Mouse (Mus musculus) neural tube, embryonic 12.5 days (tissue): ENCODE measurements at regions not wholly inside any gene's neighbourhood (a gene's known extent, or its start where the extent isn't known, plus 50 kb on each side); places are given as distances from the start of the nearest gene placed in this dataset.
"Not testable (repeated sequence)": the region's sequence is repeated elsewhere in the genome, so short reads cannot be mapped to it uniquely, and the experiment has no call there.

Experiments used
- ATAC-seq: fragments of 200-750 bp; cut with Nextera tagmentation; 2 replicates; pipeline ENCODE4 v1.8.0; 2017; ENCODE audit warnings: low read depth, mild to moderate bottlenecking, moderate TSS enrichment, moderate library complexity; ENCODE audit not compliant: low FRiP score
- H3K27ac ChIP-seq: fragments of 300-500 bp; sonication (generic); 2 replicates; pipeline ENCODE4 v1.5.1; 2016
- H3K27me3 ChIP-seq: fragments of 300-500 bp; sonication (generic); replicated peaks from 2 replicates; pipeline ENCODE4 v1.6.1; 2016; ENCODE audit warnings: mild to moderate bottlenecking
- H3K36me3 ChIP-seq: fragments of 300-500 bp; sonication (generic); 2 replicates; pipeline ENCODE4 v1.6.1; 2016; ENCODE audit warnings: mild to moderate bottlenecking
- H3K4me1 ChIP-seq: fragments of 300-500 bp; sonication (generic); 2 replicates; pipeline ENCODE4 v1.6.1; 2016
- H3K4me2 ChIP-seq: fragments of 300-500 bp; sonication (generic); replicated peaks from 2 replicates; pipeline ENCODE4 v1.6.1; 2016; ENCODE audit warnings: mild to moderate bottlenecking
- H3K4me3 ChIP-seq: fragments of 300-500 bp; sonication (generic); 2 replicates; pipeline ENCODE4 v1.5.1; 2016
- H3K9ac ChIP-seq: fragments of 300-500 bp; sonication (generic); 2 replicates; pipeline ENCODE4 v1.6.1; 2016; ENCODE audit warnings: mild to moderate bottlenecking
- H3K9me3 ChIP-seq: fragments of 300-500 bp; sonication (generic); 2 replicates; pipeline ENCODE4 v1.6.1; 2016; ENCODE audit warnings: mild to moderate bottlenecking
- WGBS: fragments of 180-500 bp; shearing (Covaris S2); methylation state at CpG from one replicate; pipeline ENCODE4 v1.1.7; 2016; 5-methylcytosine and 5-hydroxymethylcytosine counted together

DNA sequence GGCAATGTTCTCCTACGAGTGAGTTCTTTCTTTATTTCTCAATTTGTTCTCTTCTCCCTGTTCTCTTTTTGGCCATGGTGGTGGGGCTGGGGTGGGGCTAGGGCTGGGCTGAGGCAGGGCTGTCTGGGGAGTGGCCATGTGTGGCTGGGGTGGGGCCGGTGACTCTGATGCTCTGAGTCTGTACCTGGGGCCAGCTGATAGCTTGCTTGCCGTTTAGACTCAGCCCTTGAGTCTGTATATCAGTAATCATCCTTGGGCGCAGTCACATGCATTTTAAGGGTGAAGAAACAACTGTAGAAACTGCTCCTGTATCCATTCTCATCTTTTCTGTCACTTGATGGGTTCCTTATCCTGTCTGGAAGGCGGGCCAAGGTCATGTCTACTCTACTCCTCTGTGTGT, 256.1 kb downstream of the 1810013L24Rik start:
- no peak overlapping the region for H3K27ac ChIP-seq
- 88% methylated on average over 5 of the region's 5 CpGs for WGBS
- H3K4me3 ChIP-seq = no peak overlapping the region
- H3K4me1 ChIP-seq = no peaks in the 10 kb centered on the region
- ATAC-seq = no peak
- no peaks in the 10 kb centered on the region for H3K36me3 ChIP-seq
- H3K9me3 ChIP-seq = no peaks in the 10 kb centered on the region
- H3K27me3 ChIP-seq = no peaks in the 10 kb centered on the region
- no peak overlapping the region for H3K9ac ChIP-seq
- H3K4me2 ChIP-seq = no peak overlapping the region

DNA sequence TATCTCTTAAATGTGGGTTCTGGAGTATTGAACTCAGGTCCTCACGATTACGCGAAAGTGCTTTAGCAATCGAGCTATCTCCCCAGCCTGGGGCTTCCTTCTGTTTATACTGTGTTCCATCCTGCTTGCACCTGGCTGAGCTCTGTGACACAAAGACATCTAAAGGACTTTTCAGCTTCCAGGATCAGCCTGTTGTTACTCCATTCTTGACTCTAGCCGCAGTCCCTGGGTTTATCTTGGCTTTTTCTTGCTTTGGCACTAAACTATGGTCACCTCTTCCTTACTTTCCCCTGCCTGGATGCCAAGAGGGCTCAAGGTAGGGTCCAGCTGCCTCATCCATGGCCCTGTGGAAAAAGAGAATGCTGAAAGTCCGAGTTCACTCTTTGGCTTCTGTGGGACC, 261.9 kb downstream of the 1810013L24Rik start:
- H3K36me3 ChIP-seq = no peaks in the 10 kb centered on the region
- no peak overlapping the region for H3K4me2 ChIP-seq
- H3K4me3 ChIP-seq = no peak overlapping the region
- H3K27ac ChIP-seq = no peak overlapping the region
- WGBS = 77% methylated on average over 6 of the region's 6 CpGs
- no peaks in the 10 kb centered on the region for H3K27me3 ChIP-seq
- H3K4me1 ChIP-seq = peaks cover 5% of the 10 kb centered on the region; the same call in 1 of the 2 replicates
- H3K9me3 ChIP-seq = no peaks in the 10 kb centered on the region
- no peak for ATAC-seq
- H3K9ac ChIP-seq = no peak overlapping the region

DNA sequence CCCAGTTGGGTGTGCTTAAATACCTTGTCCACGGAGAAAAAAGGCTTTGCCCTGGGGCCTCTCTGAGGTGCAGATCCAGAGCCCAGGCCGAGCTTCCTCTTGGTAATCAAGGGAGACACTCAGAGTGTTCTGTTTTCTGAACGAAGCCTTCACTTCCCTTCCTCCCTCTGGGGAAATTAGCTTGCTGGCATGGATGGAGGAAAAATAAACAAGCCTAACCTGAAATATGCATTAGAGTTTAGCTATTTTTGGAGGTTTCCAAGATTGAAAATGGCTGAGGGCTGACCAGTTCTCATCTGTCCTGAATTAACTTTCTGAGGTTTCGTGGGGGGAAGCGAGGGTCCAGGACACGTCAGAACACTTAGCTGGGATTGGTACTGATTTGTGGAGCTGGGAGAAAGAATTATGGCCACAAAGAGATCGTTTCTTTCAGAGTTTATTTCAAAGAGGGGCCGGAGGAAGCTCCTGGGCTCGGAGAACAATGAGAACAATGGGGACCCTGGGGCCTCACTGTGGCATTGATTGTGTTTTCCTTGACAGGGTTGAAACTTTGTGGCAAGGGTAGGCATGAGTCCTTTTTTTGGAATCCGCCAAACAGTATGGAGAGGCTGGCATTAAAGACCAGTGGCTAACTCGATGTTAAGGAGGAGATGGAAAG, 262.4 kb downstream of the 1810013L24Rik start:
- Histone ChIP-seq H3K4me3 (no peak overlapping the region), H3K4me2 (no peak overlapping the region), H3K9me3 (no peaks in the 10 kb centered on the region), H3K27me3 (no peaks in the 10 kb centered on the region), H3K27ac (no peak overlapping the region), H3K4me1 (peaks cover 5% of the 10 kb centered on the region; the same call in 1 of the 2 replicates), H3K9ac (no peak overlapping the region), H3K36me3 (no peaks in the 10 kb centered on the region)
- WGBS = 5% methylated on average over 11 of the region's 11 CpGs
- no peak for ATAC-seq

DNA sequence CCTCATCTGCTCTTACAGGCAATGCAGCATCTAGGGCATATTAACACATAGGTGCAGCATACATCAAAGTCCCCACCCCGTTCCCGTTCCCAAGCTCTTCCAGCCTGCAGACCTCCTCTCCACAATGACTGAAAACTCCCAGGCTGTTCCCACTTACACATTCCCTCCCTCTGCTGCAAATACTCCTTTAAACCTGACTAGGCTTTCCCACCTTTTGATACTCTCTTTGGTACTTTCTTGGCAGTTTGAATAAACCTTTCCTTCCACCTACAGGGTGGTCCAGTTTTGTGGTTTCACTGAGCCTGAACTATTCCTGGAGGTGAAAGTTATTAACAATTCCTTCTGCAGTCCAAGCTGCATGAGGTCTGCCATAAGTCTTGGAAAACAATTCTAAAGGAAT, 263.7 kb downstream of the 1810013L24Rik start:
- no peak overlapping the region for H3K4me2 ChIP-seq
- WGBS = 36% methylated on average over 2 of the region's 2 CpGs
- no peaks in the 10 kb centered on the region for H3K9me3 ChIP-seq
- no peak overlapping the region for H3K27ac ChIP-seq
- H3K4me1 ChIP-seq = peaks cover 5% of the 10 kb centered on the region; the same call in 1 of the 2 replicates
- ATAC-seq = no peak
- H3K36me3 ChIP-seq = no peaks in the 10 kb centered on the region
- no peak overlapping the region for H3K9ac ChIP-seq
- H3K4me3 ChIP-seq = no peak overlapping the region
- no peaks in the 10 kb centered on the region for H3K27me3 ChIP-seq

DNA sequence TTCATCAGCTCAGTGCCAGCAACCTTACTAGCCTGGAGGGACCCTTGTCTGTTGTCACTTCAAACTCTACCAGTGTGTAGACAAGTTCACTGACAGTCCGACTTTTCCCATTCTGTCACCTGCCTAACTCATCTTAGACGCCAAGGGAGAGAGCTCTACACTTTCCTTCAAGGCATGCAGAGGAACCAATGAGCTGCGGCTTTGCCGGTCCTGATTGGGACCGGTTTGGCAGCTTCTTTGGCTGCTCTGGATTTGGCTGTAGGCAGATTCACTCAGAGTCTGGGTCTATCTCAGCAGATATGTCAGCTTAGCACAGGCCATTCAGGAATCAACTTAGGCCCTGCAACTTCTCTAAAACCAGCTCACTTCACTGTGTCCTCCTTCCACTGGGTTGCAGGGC, 264.3 kb downstream of the 1810013L24Rik start:
- Histone ChIP-seq H3K9me3 (no peaks in the 10 kb centered on the region), H3K36me3 (no peaks in the 10 kb centered on the region), H3K27ac (no peak overlapping the region), H3K9ac (no peak overlapping the region), H3K4me3 (no peak overlapping the region), H3K4me2 (no peak overlapping the region), H3K4me1 (peaks cover 5% of the 10 kb centered on the region; the same call in 1 of the 2 replicates), H3K27me3 (no peaks in the 10 kb centered on the region)
- WGBS = 71% methylated on average over 5 of the region's 5 CpGs
- ATAC-seq = no peak

DNA sequence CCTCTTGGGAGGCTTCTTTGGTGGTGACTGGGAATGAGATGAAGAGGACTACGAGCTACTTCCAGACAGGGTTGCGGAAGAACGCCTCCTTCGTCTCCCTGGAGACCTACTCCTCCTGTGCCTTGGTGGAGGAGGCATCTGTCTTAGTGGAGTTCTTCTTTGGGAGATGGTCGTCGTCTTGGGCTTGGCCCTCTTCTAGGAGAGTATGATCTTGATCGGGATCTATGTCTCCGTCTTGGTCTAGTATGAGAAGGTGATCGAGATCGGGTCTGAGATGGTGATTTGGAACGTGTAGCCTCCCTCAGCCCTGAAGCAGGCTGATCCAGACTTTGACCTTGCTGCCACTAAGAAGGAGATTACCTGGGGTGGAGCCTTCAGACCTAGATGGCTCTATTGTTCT, 276.3 kb downstream of the 1810013L24Rik start:
- no peaks in the 10 kb centered on the region for H3K9me3 ChIP-seq
- WGBS = 95% methylated on average over 11 of the region's 11 CpGs

DNA sequence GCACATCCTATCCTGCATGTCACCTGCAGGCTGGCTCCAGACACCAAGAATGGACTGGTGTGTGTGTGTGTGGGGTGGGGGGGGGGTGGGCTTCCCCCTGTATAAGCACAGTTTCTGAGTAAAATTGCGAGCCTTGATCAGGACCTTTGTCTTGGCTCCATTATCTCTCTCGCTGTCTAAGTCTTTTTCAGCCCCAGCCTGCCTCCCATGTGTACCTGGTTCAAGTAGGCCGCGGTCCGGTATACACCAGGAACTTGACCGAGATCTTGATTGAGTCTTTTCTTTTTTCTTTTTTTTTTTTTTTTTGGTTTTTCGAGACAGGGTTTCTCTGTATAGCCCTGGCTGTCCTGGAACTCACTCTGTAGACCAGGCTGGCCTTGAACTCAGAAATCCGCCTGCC, 276.8 kb downstream of the 1810013L24Rik start:
- H3K4me2 ChIP-seq, ATAC-seq: not testable (repeated sequence)
- 86% methylated on average over 8 of the region's 8 CpGs for WGBS

More for the DNA sequence above, 276.3 kb downstream of the 1810013L24Rik start:
- H3K4me1 ChIP-seq = no peaks in the 10 kb centered on the region
- no peaks in the 10 kb centered on the region for H3K27me3 ChIP-seq
- H3K9ac ChIP-seq = no peak overlapping the region
- H3K4me2 ChIP-seq = no peak overlapping the region
- H3K4me3 ChIP-seq = no peak overlapping the region
- H3K36me3 ChIP-seq = no peaks in the 10 kb centered on the region
- H3K27ac ChIP-seq = no peak overlapping the region
- no peak for ATAC-seq

DNA sequence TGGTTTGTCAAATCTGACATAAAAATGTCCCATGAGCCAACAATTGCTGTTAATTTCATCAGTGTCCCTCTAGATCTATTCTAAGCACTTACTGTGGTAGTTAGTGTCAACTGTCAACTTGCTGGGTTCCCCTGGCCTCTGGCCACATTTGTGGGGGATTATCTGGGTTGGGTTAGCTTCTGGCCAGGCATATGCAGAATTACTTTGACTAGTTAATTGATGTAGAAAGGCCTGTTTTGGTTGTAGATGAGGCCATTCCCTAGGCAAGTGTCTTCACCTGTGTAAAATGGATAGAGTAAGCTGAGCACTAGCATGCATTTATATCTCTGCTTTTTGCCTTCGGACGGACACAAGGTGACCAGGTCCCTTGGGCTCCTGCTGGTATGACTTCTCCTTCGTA, 283.9 kb downstream of the 1810013L24Rik start:
- H3K27ac ChIP-seq = no peak overlapping the region
- H3K4me2 ChIP-seq = no peak overlapping the region
- no peaks in the 10 kb centered on the region for H3K36me3 ChIP-seq
- H3K27me3 ChIP-seq = no peaks in the 10 kb centered on the region
- no peak overlapping the region for H3K9ac ChIP-seq
- no peak overlapping the region for H3K4me3 ChIP-seq
- no peak for ATAC-seq
- H3K9me3 ChIP-seq = no peaks in the 10 kb centered on the region
- WGBS = 92% methylated on average over 3 of the region's 3 CpGs
- H3K4me1 ChIP-seq = no peaks in the 10 kb centered on the region

More for the DNA sequence above, 276.8 kb downstream of the 1810013L24Rik start:
- not testable (repeated sequence) for H3K36me3 ChIP-seq, H3K27me3 ChIP-seq, H3K9ac ChIP-seq, H3K4me1 ChIP-seq, H3K27ac ChIP-seq, H3K4me3 ChIP-seq, H3K9me3 ChIP-seq

DNA sequence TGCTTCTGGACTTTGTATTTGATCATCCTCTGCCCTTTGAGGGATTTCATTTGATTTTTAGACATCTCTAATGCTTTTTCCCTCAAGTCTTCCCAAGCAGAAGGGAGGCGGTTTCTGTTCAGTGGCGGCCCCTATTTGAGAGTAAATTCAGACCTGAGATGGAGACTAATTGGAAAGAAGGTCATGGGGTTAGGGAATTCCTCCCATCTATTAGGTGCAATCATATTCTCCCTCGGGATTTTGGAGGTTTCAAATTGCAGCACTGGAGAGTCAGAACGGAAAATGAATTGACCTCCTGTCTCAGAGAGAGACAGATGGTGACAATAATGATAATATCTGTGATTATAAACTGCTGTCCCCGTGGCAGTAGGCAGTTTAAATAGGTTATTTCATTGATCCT, 285.6 kb downstream of the 1810013L24Rik start:
- WGBS = 47% methylated on average over 5 of the region's 5 CpGs
- ATAC-seq = no peak

DNA sequence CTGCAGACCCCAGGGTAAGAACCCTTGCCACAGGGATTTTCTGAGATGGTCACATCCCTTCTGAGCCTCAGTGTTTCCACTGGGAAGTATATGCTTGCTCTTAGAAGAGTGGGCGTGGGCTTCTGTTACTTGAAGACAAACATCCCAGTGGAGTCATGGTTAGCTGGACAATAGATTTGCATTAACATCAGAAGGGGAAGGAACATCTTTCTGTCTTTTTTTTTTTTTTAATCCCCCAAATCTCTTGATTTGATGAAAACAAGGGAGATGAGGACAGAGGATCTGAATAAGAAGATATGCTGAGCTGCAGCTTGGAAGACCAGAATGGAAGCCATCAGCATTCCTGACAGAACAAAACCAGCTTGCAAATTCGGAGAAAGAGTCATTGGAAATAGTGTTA, 291.7 kb downstream of the 1810013L24Rik start:
- no peak overlapping the region for H3K27ac ChIP-seq
- H3K4me1 ChIP-seq = no peaks in the 10 kb centered on the region
- H3K27me3 ChIP-seq = no peaks in the 10 kb centered on the region
- no peak overlapping the region for H3K4me3 ChIP-seq
- no peaks in the 10 kb centered on the region for H3K9me3 ChIP-seq
- no peak for ATAC-seq
- no peaks in the 10 kb centered on the region for H3K36me3 ChIP-seq
- 81% methylated on average over 2 of the region's 2 CpGs for WGBS
- no peak overlapping the region for H3K4me2 ChIP-seq
- H3K9ac ChIP-seq = no peak overlapping the region

More for the DNA sequence above, 285.6 kb downstream of the 1810013L24Rik start:
- Histone ChIP-seq H3K4me1 (no peaks in the 10 kb centered on the region), H3K9ac (no peak overlapping the region), H3K9me3 (no peaks in the 10 kb centered on the region), H3K4me3 (no peak overlapping the region), H3K27me3 (no peaks in the 10 kb centered on the region), H3K27ac (no peak overlapping the region), H3K36me3 (no peaks in the 10 kb centered on the region), H3K4me2 (no peak overlapping the region)

DNA sequence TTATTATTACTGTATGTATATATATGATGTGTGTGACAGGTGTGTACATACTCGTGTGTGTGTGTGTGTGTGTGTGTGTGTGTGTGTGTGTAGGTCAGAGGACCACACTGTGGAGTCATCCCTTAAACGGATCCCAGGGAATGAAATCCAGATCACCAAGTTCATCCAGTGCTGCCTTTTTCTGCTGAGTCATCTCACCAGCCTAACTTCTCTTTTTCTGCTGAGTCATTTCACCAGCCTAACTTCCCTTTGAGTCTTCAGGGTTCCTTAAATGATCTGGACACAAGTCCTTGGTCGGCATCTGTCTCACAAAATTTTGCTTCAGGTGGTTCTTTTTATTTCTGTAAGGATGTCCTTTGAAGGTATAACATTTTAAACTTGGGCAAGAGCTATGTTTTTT, 302.2 kb downstream of the 1810013L24Rik start:
- 81% methylated on average over 3 of the region's 3 CpGs for WGBS
- H3K4me3 ChIP-seq = no peak overlapping the region
- no peaks in the 10 kb centered on the region for H3K4me1 ChIP-seq
- H3K27me3 ChIP-seq = no peaks in the 10 kb centered on the region
- no peak overlapping the region for H3K9ac ChIP-seq
- no peak for ATAC-seq
- no peak overlapping the region for H3K27ac ChIP-seq
- H3K4me2 ChIP-seq = no peak overlapping the region
- no peaks in the 10 kb centered on the region for H3K9me3 ChIP-seq
- no peaks in the 10 kb centered on the region for H3K36me3 ChIP-seq

DNA sequence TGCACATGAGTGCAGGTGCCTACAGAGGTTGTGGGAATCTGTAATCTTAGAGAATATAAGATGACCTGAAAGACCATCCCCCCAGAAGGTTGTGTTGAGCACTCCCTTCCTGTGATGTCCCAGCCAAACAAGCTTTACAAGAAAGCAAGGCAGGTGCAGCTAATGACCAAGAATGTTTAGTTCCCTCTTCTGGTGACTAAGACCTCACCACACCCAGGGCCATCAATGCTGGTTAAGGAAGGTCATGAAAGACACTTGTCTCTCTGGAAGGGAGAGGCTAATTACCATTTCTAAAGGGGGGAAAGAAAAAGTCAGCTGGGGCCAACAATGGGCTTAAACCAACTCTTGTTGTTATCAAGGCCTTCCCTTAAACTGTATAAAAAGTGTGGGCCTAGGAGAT, 302.9 kb downstream of the 1810013L24Rik start:
- H3K27ac ChIP-seq = no peak overlapping the region
- H3K9me3 ChIP-seq = no peaks in the 10 kb centered on the region
- no peaks in the 10 kb centered on the region for H3K27me3 ChIP-seq
- H3K36me3 ChIP-seq = no peaks in the 10 kb centered on the region
- ATAC-seq = no peak
- H3K4me3 ChIP-seq = no peak overlapping the region
- no peak overlapping the region for H3K9ac ChIP-seq
- no peaks in the 10 kb centered on the region for H3K4me1 ChIP-seq
- no peak overlapping the region for H3K4me2 ChIP-seq

DNA sequence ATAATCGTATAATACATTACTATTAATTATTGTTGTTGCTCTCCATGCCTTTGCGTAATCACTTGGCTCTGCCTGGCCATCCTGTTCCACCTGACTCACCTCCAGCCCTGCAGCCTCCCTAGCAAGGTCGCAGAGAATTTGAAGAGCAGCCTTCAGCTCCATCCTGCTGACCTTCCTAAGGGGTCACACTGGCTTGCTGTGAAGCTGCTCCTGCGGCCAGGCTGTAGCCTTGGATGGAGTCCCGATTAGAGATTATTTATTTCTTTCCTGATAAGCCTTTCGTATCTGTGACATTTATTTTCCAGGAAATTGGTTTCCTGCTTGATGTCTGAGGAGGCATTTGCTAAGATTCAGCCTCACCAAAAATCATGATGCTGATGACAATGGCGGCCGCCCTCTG, 305.5 kb downstream of the 1810013L24Rik start:
- Histone ChIP-seq H3K4me3 (no peak overlapping the region), H3K4me2 (no peak overlapping the region), H3K9ac (no peak overlapping the region), H3K36me3 (no peaks in the 10 kb centered on the region), H3K9me3 (no peaks in the 10 kb centered on the region), H3K27ac (no peak overlapping the region), H3K4me1 (no peaks in the 10 kb centered on the region), H3K27me3 (no peaks in the 10 kb centered on the region)
- ATAC-seq = no peak
- 81% methylated on average over 8 of the region's 8 CpGs for WGBS
